ENCODE assay signal across 9 mouse cellular contexts in the genomic region with DNA sequence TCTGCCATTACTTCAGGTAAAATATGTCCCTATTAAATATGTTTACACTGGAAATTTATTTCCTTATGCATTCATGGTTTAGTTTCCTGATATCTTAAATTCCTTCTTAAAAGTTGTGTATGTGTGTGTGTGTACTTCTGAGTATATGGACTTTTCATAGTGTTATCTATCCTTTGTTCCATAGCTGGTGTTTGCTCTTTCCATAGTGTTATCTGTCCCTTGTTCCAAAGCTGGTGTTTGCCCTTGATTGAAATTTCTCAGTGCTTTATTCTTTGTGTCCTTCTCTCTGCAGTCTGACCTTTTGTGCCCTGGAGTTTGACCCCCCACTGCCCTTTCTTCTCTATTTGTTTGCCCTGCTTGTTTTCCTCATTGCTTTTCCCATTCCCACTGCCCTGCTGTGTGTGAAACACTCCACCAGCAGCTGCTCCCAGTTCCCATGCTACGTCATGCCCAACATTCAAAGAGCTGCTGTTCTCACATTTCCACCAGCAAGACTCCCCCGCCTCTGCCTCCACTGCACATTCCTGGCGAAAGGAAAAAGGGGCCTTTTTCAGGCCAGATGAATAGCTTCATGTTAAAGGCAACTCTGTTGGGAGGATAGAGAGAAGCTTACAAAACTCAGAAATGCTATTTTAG.
DNase-seq lines count a peak whose midpoint lies in the region; ATAC-seq and TF ChIP-seq lines count a peak whose summit lies in the region.
"Had no signal": no experiment of that assay in that cellular context is flagged by ENCODE, and none has a peak within 500 bp of the region (broad histone marks: within the 10 kb centered on the region; RNA-seq: fewer than 3 reads in every experiment).

No protein-coding gene starts in this region.

- no peak for TF ChIP-seq EP300 in heart, adult 2 months (IDR thresholded peaks at IDR 0.05; ENCODE audit: insufficient read depth, low read depth, low read length)

- TF ChIP-seq POLR2A in heart, adult 2 months (IDR thresholded peaks at IDR 0.05; ENCODE audit: insufficient read depth, low read depth, low read length), result no peak

- no peaks in the 10 kb centered on the region for H3K27me3 ChIP-seq in heart, adult 2 months (ENCODE audit: control insufficient read depth, insufficient read depth, low read length)
- no peaks in the 10 kb centered on the region for H3K27me3 ChIP-seq in lung, embryonic 16.5 days (ENCODE audit: control insufficient read depth, insufficient read depth, low read depth, low read length)

- H3K4me1 ChIP-seq in heart, adult 2 months (ENCODE audit: control insufficient read depth, insufficient read depth, low read length), result no peaks in the 10 kb centered on the region
- H3K4me1 ChIP-seq in lung, embryonic 16.5 days (replicated peaks; ENCODE audit: control insufficient read depth, insufficient read depth, low read length), result no peaks in the 10 kb centered on the region

- intact Hi-C loops in heart, adult 2 months (cut with DNase I), result no loop called here

- no peak overlapping the region for H3K9ac ChIP-seq in heart, adult 2 months (ENCODE audit: low read depth, low read length)
- H3K9ac ChIP-seq in lung, embryonic 16.5 days (ENCODE audit: low read length), result no peak overlapping the region

- H3K4me2 ChIP-seq in lung, embryonic 16.5 days (ENCODE audit: low read depth, low read length), result no peak overlapping the region

- peak; percentile 71 for ATAC-seq in lung, embryonic 16.5 days (ENCODE audit: low read depth)
- ATAC-seq: Patski had no signal

- H3K9me3 ChIP-seq in lung, embryonic 16.5 days (ENCODE audit: control insufficient read depth, low read length), result no peaks in the 10 kb centered on the region

- no peak overlapping the region for H3K4me3 ChIP-seq in heart, adult 2 months
- H3K4me3 ChIP-seq in lung, embryonic 16.5 days (ENCODE audit: low read length), result no peak overlapping the region

- H3K79me2 ChIP-seq in heart, adult 2 months (replicated peaks; ENCODE audit: control insufficient read depth, insufficient read depth, low read length), result no peaks in the 10 kb centered on the region

- no peak overlapping the region for H3K27ac ChIP-seq in heart, adult 2 months
- H3K27ac ChIP-seq in lung, embryonic 16.5 days (ENCODE audit: low read length), result no peak overlapping the region

- no peaks in the 10 kb centered on the region for H3K36me3 ChIP-seq in heart, adult 2 months (ENCODE audit: control insufficient read depth, insufficient read depth, low read length)
- H3K36me3 ChIP-seq in lung, embryonic 16.5 days (ENCODE audit: control insufficient read depth, insufficient read depth, low read length), result no peaks in the 10 kb centered on the region

- WGBS in heart, adult 2 months, result 42% methylated on average over 3 of the region's 3 CpGs
- WGBS in lung, embryonic 16.5 days, result 22% methylated on average over 3 of the region's 3 CpGs

- DNase-seq in spleen, postnatal 36 days (ENCODE audit: low spot score in 2 of 2), result peak; percentile 0 to 1
- DNase-seq in spleen, postnatal 4 days (ENCODE audit: low spot score in 2 of 2), result no peak
- peak; percentile 4 to 17 for DNase-seq in heart, adult 2 months
- peak; percentile 26 to 39 for DNase-seq in left cerebral cortex, adult 18-20 months (ENCODE audit: low spot score in 2 of 2)
- DNase-seq in right cerebral cortex, postnatal 10 days (ENCODE audit: low spot score in 2 of 2), result peak; percentile 49 to 60
- DNase-seq in adrenal gland, postnatal 25 days, result no peak
- DNase-seq in adrenal gland, adult 8-10 months, result no peak

- TF ChIP-seq CTCF in heart, adult 2 months (IDR thresholded peaks at IDR 0.05), result no peak

Comparison
In these comparisons a context has a peak if more than half of its experiments do, and no peak if none do; other contexts are left out.
1. DNase-seq: peak in spleen, postnatal 36 days (2 of 2), heart, adult 2 months (2 of 2), left cerebral cortex, adult 18-20 months (2 of 2) and right cerebral cortex, postnatal 10 days (2 of 2); none in spleen, postnatal 4 days (0 of 2), adrenal gland, postnatal 25 days (single experiment) and adrenal gland, adult 8-10 months (single experiment).